Mouse (Mus musculus): ENCODE data around the gene Ucp1.
A peak's percentile ranks its signal among the peaks of the same experiment; 100 is the strongest.

DNA sequence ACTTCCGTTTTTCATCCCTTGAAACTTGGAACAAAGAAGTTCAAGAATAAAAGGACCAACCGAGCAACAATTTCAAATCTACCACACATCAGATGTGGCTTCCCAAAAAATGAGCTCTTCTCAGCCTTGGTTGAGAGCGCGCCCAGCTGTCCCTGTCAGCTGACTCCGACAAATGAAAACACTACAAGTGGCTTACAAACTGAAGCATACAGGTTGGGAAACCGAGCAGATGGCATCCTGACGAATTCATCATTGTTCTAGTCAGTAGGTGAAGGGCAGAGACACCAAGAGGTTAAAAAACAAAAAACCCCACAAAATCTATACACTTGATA lies 41.4 kb downstream of the Ucp1 start:
- TF ChIP-seq CTCF (IDR thresholded peaks at IDR 0.05; ENCODE audit: control insufficient read depth, insufficient read depth, insufficient read length) (no peak), MAX (IDR thresholded peaks at IDR 0.05) (no peak), MYOG (IDR thresholded peaks at IDR 0.05; ENCODE audit: control insufficient read depth, extremely low read depth, insufficient read length) (no peak), USF1 (IDR thresholded peaks at IDR 0.05; ENCODE audit: low read depth) (peak; percentile 42)

All from C2C12 (cell line).